Mouse (Mus musculus): ENCODE measurements around the gene Ptpn13. TPM values are rescaled to one million over a fixed set of nuclear protein-coding genes. Genes with fewer than 3 reads are reported as not detected.

Gene Ptpn13
- polyA plus RNA-seq, 1 experiment from 2014 or later = 4.9 TPM

DNA sequence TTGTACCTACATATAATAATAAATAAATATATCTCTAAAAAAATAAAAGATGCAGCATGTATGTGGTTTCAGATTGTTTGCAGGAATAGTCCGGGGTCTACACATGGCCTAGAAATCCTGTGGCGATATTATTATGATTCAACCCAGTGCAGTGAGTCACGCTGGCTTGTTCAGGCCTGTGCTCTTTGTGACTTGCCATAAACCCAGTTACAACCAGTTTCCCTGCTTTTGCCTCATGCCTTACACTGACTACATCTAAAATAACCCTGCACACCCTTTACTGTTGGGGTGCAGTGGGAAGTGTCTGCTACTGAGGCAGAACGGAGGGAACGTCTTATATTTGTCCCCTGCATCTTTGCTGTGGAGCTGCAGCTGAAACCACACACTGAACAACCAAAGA is 29.3 kb upstream of the Ptpn13 start:
- no peak for ATAC-seq
- H3K9me3 ChIP-seq (replicated peaks) = no peaks in the 10 kb centered on the region
- H3K9ac ChIP-seq = no peak overlapping the region
- peaks cover 10% of the 10 kb centered on the region for H3K4me1 ChIP-seq
- 94% methylated on average over 5 of the region's 5 CpGs for WGBS
- no peak overlapping the region for H3K4me2 ChIP-seq
- H3K4me3 ChIP-seq = no peak overlapping the region
- no peaks in the 10 kb centered on the region for H3K27me3 ChIP-seq
- no peak overlapping the region for H3K27ac ChIP-seq
- H3K36me3 ChIP-seq (ENCODE audit: poor library complexity, severe bottlenecking) = no peaks in the 10 kb centered on the region

DNA sequence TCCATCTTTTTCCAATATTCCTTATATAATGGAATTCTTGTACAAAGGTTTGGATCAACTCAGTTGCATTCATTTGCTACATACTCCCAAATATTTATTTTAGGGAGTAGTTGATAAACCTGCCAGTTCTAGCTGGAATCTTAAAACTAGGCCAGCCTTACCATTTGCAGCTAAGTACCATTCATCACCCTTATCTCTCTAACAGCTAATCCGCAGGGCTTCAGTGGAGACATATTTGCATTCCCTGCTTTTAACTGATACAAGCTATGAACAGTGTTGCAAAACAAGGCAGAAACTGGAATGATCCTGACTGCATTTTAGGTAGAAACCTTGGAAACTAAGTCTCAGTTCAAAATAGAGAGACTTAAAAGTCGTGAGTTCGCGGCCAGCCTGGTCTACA is 27.6 kb upstream of the Ptpn13 start:
- H3K36me3 ChIP-seq (ENCODE audit: poor library complexity, severe bottlenecking) = no peaks in the 10 kb centered on the region

DNA sequence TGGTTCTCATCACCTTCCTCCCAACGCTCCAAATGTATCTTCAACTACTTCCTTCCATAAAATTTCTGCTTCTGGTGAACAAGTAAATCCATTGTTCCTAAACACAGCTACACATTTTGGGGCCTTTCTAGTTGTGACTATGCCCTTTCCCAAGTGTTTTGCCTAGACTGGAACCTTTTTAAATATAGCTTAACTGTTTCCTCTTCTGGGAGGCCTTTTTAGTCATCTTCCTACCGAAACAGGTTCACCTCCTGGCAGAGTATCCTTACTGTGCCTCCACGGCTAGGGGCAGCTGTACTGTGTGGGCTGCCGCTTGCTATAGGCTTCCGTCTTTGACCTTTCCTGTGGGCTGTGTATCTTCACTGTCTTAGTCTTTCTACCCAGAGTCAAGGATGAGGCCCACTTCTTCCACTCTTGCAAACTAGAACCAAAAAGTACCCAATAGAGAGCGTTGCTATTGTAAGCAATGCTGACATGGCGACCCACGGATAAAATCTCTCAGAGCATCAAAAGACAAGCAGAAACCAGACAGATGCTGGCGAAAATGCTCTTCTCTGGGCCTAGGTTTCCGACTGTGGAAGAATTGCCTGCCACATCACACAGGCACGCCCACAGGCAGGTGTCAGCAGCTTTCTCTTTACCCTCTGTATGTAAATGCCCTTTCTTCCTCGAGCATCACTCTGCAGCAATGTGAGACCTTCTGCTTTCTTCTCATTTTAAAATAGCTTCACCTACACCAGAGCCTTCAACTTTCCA is 20.6 kb upstream of the Ptpn13 start:
- Histone ChIP-seq H3K4me3 (no peak overlapping the region), H3K27me3 (no peaks in the 10 kb centered on the region), H3K9me3 (replicated peaks) (no peaks in the 10 kb centered on the region), H3K9ac (no peak overlapping the region), H3K4me2 (no peak overlapping the region), H3K4me1 (peaks cover 9% of the 10 kb centered on the region), H3K36me3 (ENCODE audit: poor library complexity, severe bottlenecking) (no peaks in the 10 kb centered on the region), H3K27ac (no peak overlapping the region)
- no peak for ATAC-seq
- WGBS = 86% methylated on average over 12 of the region's 12 CpGs

More for the DNA sequence above, 27.6 kb upstream of the Ptpn13 start:
- ATAC-seq = no peak
- Histone ChIP-seq H3K27ac (no peak overlapping the region), H3K9me3 (replicated peaks) (no peaks in the 10 kb centered on the region), H3K4me1 (peaks cover 10% of the 10 kb centered on the region), H3K9ac (no peak overlapping the region), H3K27me3 (no peaks in the 10 kb centered on the region), H3K4me3 (no peak overlapping the region), H3K4me2 (no peak overlapping the region)
- WGBS = 90% methylated on average over 4 of the region's 4 CpGs

DNA sequence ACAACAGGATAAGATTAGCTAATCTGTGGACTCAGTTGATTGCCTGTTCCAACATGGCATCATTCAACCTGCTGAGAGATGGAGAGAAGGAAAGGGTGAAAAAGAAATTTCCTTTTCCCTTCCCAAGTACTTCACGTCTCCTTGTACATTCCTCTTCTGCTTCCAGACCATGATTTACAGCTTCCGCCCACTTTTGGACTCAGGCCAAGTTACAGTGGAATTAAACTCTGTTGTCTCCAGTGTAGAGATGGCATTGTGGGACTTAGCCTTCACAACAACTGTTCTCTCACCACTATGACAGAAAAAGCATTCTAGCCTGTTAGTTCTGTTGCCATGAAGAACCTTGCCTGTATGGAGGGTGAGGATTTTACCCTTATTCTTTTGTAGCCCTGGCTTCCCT is 19.1 kb upstream of the Ptpn13 start:
- Histone ChIP-seq H3K4me1 (peaks cover 9% of the 10 kb centered on the region), H3K27ac (no peak overlapping the region), H3K9me3 (replicated peaks) (no peaks in the 10 kb centered on the region), H3K9ac (no peak overlapping the region), H3K27me3 (no peaks in the 10 kb centered on the region), H3K4me2 (no peak overlapping the region), H3K36me3 (ENCODE audit: poor library complexity, severe bottlenecking) (no peaks in the 10 kb centered on the region), H3K4me3 (no peak overlapping the region)
- whole genome bisulfite sequencing = 52% methylated on average over 2 of the region's 2 CpGs
- no peak for ATAC-seq

DNA sequence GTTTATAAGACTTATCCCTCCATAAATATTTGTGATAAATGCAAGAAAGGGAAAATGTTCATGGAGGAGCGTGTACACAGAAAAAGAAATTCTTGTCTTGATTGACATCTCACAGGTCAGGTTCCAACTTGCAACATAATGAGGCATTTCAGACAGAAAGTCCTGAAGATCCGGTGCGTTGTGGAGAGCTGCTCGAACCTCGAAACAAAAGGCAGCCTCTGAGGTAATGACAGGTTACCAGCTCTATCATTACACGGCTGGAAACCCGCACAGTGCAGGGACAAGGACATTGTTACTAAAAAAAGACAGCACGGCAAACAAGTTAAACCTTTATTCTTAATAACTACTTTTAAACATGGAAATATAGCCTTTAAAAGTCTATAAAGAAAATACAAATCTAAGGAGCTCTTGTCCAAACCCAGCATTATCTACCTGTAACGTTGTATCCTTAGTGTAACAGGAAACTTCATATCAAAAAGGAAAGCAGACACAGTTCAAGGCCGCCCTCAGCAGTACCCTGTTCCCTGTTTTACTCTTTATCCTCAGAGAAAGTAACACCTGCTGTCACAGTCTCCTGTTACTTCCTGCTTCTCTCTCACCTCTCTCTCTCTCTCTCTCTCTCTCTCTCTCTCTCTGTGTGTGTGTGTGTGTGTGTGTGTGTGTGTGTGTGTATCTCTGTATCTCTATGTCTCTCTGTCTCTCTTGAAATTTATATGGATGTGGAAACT is 12.8 kb upstream of the Ptpn13 start:
- no peaks in the 10 kb centered on the region for H3K27me3 ChIP-seq
- no peak overlapping the region for H3K4me3 ChIP-seq
- 0 out of 2 replicates have a peak, but pooled peaks cover 3% of the 10 kb centered on the region for H3K4me1 ChIP-seq
- no peak overlapping the region for H3K9ac ChIP-seq
- WGBS = 27% methylated on average over 10 of the region's 10 CpGs
- H3K36me3 ChIP-seq (ENCODE audit: poor library complexity, severe bottlenecking) = no peaks in the 10 kb centered on the region
- no peak overlapping the region for H3K4me2 ChIP-seq
- no peaks in the 10 kb centered on the region for H3K9me3 ChIP-seq (replicated peaks)
- no peak overlapping the region for H3K27ac ChIP-seq
- no peak for ATAC-seq

DNA sequence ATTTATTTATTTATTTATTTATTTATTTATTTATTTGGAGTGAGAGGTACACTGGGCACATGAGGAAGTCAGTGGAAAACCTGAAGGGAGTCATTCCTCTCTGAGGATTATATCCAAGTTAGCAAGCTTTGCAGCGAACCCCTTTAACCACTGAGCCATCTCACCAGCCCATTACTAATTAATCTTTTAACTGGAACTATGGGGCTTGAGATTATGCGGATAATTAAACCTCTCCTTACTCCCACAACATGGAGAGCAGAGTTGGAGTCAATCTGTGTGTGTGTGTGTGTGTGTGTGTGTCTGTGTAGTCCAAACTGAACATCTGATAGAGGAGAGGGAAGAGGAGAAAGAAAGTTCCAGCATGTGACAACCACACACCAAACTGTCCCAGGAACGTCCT is 10.4 kb upstream of the Ptpn13 start:
- no peaks in the 10 kb centered on the region for H3K9me3 ChIP-seq (replicated peaks)
- no peak for ATAC-seq
- H3K4me1 ChIP-seq = 0 out of 2 replicates have a peak, but pooled peaks cover 3% of the 10 kb centered on the region
- no peak overlapping the region for H3K27ac ChIP-seq
- 37% methylated on average over 3 of the region's 3 CpGs for WGBS
- no peak overlapping the region for H3K4me3 ChIP-seq
- H3K27me3 ChIP-seq = no peaks in the 10 kb centered on the region
- H3K36me3 ChIP-seq (ENCODE audit: poor library complexity, severe bottlenecking) = no peaks in the 10 kb centered on the region
- H3K4me2 ChIP-seq = no peak overlapping the region
- H3K9ac ChIP-seq = no peak overlapping the region

DNA sequence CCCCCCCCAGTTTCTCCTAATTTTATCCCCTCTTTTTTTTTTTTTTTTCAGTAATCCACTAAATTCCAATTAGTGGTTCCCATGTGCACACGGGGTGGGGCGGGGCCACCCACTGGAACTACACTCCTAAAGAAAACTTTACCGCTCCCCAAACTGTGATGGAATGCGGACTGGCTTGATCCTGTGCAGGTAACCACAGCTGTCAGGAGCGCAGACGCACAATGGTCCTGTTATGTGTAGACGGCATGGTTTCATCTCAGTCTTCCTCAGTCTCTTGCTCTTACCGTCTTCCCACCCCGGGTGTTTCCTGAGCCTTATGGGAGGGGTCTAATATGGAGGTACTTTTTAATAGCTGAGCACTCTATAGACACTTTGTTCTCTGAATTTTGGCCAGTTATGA is 7.0 kb upstream of the Ptpn13 start:
- H3K4me1 ChIP-seq = 0 out of 2 replicates have a peak, but pooled peaks cover 5% of the 10 kb centered on the region
- no peak for ATAC-seq
- H3K9me3 ChIP-seq (replicated peaks) = no peaks in the 10 kb centered on the region
- WGBS = 78% methylated on average over 9 of the region's 9 CpGs
- H3K4me2 ChIP-seq = no peak overlapping the region
- no peaks in the 10 kb centered on the region for H3K36me3 ChIP-seq (ENCODE audit: poor library complexity, severe bottlenecking)
- H3K27me3 ChIP-seq = no peaks in the 10 kb centered on the region
- no peak overlapping the region for H3K9ac ChIP-seq
- H3K27ac ChIP-seq = no peak overlapping the region
- no peak overlapping the region for H3K4me3 ChIP-seq

DNA sequence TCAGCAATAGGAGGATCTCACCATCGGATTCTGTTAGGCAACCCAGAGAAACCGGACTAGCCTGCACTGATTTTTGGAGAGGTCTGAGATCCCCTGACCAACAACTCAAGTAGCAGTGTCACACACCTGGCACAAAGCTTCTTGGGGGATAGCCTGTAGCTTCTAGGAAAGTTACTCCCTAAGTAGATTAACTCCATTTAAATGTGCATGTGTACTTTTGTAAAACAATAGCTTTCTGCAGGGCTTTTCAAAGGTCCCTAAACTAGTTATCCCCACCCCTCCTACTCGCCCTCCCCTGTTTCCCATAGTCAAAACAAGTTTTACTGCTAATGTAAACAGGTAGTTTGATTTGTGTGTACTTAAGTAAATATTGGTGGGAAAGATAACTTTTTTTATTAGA is 6.1 kb upstream of the Ptpn13 start:
- WGBS = 45% methylated on average over 3 of the region's 3 CpGs
- no peak overlapping the region for H3K4me2 ChIP-seq
- peaks cover 11% of the 10 kb centered on the region for H3K4me1 ChIP-seq
- H3K4me3 ChIP-seq = no peak overlapping the region
- no peaks in the 10 kb centered on the region for H3K36me3 ChIP-seq (ENCODE audit: poor library complexity, severe bottlenecking)
- no peak for ATAC-seq
- H3K27me3 ChIP-seq = no peaks in the 10 kb centered on the region
- H3K9me3 ChIP-seq (replicated peaks) = no peaks in the 10 kb centered on the region
- H3K27ac ChIP-seq = no peak overlapping the region
- H3K9ac ChIP-seq = no peak overlapping the region

DNA sequence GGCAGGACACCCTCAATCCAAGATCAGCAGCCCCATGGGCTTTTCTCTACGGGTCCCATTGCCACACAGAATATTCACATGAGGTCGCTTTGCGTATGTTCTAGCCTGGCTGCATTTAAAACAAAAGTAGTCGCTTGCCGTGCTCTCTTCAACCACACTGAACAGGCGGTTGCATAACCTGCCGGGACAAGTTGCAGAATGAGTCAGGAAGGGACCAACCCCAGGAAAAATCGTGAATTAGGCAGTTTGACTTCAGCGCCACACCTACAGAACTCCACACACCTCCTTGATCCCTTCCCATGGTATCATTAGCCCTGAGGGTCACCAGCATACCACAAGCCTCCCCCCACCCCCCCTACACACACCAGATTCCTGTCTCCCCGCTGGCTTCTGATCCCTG is 4.4 kb upstream of the Ptpn13 start:
- Histone ChIP-seq H3K27ac (no peak overlapping the region), H3K4me1 (peaks cover 17% of the 10 kb centered on the region), H3K4me3 (no peak overlapping the region), H3K36me3 (ENCODE audit: poor library complexity, severe bottlenecking) (no peaks in the 10 kb centered on the region), H3K9me3 (replicated peaks) (no peaks in the 10 kb centered on the region), H3K27me3 (no peaks in the 10 kb centered on the region), H3K4me2 (no peak overlapping the region), H3K9ac (no peak overlapping the region)
- no peak for ATAC-seq
- WGBS = 39% methylated on average over 10 of the region's 10 CpGs

DNA sequence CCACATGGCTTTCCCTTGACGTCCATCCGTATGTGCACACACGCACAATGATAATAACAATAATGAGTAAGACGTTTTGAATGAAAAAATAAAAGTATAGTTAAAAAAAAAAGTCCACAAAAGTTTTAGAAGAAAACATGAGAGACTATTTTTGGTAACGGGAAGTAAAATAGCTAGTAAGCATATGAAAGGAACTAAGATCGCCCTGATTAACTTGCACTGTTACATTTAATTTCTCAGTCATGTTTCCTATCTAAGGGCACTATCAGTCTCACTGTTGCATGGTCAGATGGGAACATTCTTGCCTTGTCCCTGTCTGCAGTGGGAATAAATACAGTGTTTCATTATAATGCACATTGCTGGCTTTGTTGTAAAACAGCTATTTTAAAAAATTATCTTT is 2.4 kb upstream of the Ptpn13 start:
- no peak overlapping the region for H3K27ac ChIP-seq
- H3K36me3 ChIP-seq (ENCODE audit: poor library complexity, severe bottlenecking) = no peaks in the 10 kb centered on the region
- no peaks in the 10 kb centered on the region for H3K27me3 ChIP-seq
- no peak overlapping the region for H3K9ac ChIP-seq
- peaks cover 27% of the 10 kb centered on the region for H3K4me1 ChIP-seq
- no peaks in the 10 kb centered on the region for H3K9me3 ChIP-seq (replicated peaks)
- no peak for ATAC-seq
- no peak overlapping the region for H3K4me2 ChIP-seq
- no peak overlapping the region for H3K4me3 ChIP-seq
- 45% methylated on average over 6 of the region's 6 CpGs for WGBS

DNA sequence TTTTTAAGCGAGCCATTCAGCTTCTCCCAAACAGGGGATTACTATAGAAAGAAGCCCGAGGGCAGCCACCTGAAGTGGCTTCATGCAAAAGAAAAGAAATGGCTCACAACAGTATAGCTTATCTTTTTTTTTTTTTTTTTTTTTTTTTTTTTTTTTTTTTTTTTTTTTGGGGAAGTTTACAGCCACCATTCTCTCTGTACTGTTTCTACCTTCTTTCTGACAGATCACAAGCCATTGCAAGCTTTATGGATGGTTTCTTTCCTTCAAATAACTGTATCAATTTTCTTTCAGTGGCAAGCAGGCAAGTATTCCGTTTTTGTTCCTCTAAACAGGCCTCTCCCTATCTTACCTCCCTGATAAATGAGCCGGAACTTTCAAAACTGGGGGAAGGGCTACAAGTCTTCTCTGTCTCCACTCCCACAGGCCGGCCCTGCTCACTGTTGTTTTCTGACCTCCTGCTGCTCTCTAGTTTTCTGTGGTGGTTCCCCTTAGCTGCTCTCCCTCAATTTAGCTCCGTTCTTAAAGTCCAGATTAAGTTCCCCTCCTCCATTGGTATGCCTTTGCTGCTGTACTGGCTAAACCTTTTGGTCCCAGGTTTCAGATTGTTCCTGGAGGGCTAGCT is 1.6 kb upstream of the Ptpn13 start:
- Histone ChIP-seq H3K4me3 (no peak overlapping the region), H3K9me3 (replicated peaks) (no peaks in the 10 kb centered on the region), H3K27ac (no peak overlapping the region), H3K9ac (no peak overlapping the region), H3K4me2 (peak overlapping the region; percentile 84), H3K36me3 (ENCODE audit: poor library complexity, severe bottlenecking) (no peaks in the 10 kb centered on the region), H3K27me3 (no peaks in the 10 kb centered on the region), H3K4me1 (peaks cover 29% of the 10 kb centered on the region)
- ATAC-seq = no peak
- WGBS = 5% methylated on average over 6 of the region's 6 CpGs

DNA sequence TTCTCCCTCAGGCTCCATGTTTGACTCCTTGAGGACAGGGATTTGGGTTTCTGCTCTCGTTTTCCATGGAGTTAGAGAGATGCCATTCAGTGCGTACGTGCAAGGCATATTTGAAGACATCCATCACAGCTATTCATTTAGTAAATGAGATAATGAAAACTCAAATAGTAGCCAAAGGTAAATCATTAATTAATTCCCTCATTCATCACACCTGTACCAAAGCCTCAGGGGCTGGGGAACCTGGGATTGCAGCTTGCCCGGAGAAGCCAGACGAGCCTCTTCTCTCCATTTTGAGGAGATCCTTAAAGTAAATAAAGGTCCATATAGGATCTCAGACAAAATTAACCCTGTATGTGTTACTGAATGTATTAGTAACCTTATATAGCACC is 1.1 kb upstream of the Ptpn13 start:
- Histone ChIP-seq H3K4me1 (peaks cover 32% of the 10 kb centered on the region), H3K36me3 (ENCODE audit: poor library complexity, severe bottlenecking) (no peaks in the 10 kb centered on the region), H3K27ac (no peak overlapping the region), H3K9ac (peak overlapping the region; percentile 82; the same call in 1 of the 2 replicates), H3K4me2 (peak overlapping the region; percentile 84), H3K9me3 (replicated peaks) (no peaks in the 10 kb centered on the region), H3K27me3 (no peaks in the 10 kb centered on the region), H3K4me3 (peak overlapping the region; percentile 82)
- WGBS = 7% methylated on average over 5 of the region's 5 CpGs
- ATAC-seq = no peak

All from forebrain, embryonic 13.5 days (tissue).